Mouse (Mus musculus) stomach, embryonic 15.5 days (tissue): Measurements from ENCODE around the gene Ifitm10. TPM values are rescaled to one million over a fixed set of nuclear protein-coding genes. Genes with fewer than 3 reads are reported as not detected.

ENCODE experiments used
- ATAC-seq: fragments of 200-750 bp; cut with Nextera tagmentation; 2 replicates; pipeline ENCODE4 v1.8.0; 2017; ENCODE audit warnings: low read depth, moderate number of reproducible peaks, moderate TSS enrichment; ENCODE audit not compliant: insufficient read depth, low FRiP score
- H3K27ac ChIP-seq: fragments of 300-500 bp; sonication (generic); 2 replicates; pipeline ENCODE4 v1.5.1; 2015; ENCODE audit warnings: mild to moderate bottlenecking, inconsistent platforms
- H3K27me3 ChIP-seq: fragments of 300-500 bp; sonication (generic); replicated peaks from 2 replicates; pipeline ENCODE4 v1.6.1; 2015; ENCODE audit warnings: inconsistent platforms
- H3K36me3 ChIP-seq: fragments of 300-500 bp; sonication (generic); 2 replicates; pipeline ENCODE4 v1.6.1; 2015; ENCODE audit warnings: inconsistent platforms
- H3K4me1 ChIP-seq: fragments of 300-500 bp; sonication (generic); 2 replicates; pipeline ENCODE4 v1.6.1; 2015; ENCODE audit warnings: inconsistent platforms
- H3K4me2 ChIP-seq: fragments of 300-500 bp; sonication (generic); 2 replicates; pipeline ENCODE4 v1.6.1; 2015; ENCODE audit warnings: mild to moderate bottlenecking, inconsistent platforms
- H3K4me3 ChIP-seq: fragments of 300-500 bp; sonication (generic); replicated peaks from 2 replicates; pipeline ENCODE4 v1.5.1; 2015; ENCODE audit warnings: inconsistent platforms
- H3K9ac ChIP-seq: fragments of 300-500 bp; sonication (generic); 2 replicates; pipeline ENCODE4 v1.6.1; 2015; ENCODE audit warnings: inconsistent platforms
- H3K9me3 ChIP-seq: fragments of 300-500 bp; sonication (generic); 2 replicates; pipeline ENCODE4 v1.6.1; 2016; ENCODE audit warnings: inconsistent platforms
- WGBS: fragments of 180-500 bp; shearing (Covaris S2); methylation state at CpG from one replicate; pipeline ENCODE4 v1.1.7; 2015; 5-methylcytosine and 5-hydroxymethylcytosine counted together
- polyA plus RNA-seq: library from polyadenylated mRNA; unstranded; fragments of >200 nt; fragmentation: Nextera tagmentation; extraction: Ambion mirVana; gene quantifications from 2 replicates; pipeline ENCODE4 v1.2.1, GENCODE M21; 2015

Ifitm10 gene
- polyA plus RNA-seq, 1 experiment from 2014 or later: 2.8 TPM

DNA sequence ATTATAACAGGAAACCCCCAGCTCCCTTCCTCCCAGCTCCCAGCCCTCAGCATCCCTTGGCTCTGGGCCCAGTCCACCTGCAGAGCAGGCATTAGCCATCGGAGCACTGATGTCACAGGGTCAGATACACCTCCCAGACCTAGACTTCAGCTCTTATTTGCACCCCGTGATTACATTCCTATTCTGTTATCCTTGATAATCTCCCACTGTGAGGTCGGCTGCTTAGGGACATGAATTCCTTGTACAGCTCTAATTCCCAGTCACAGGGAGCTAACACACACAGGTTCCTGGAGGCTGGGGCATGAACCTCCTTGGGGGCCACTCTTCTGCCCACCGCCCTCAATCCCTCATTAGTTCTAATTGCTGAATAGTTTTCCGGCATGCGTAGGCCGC is 27.2 kb upstream of the Ifitm10 start:
- ATAC-seq: no peak
- Histone ChIP-seq H3K4me1 (no peaks in the 10 kb centered on the region), H3K9me3 (no peaks in the 10 kb centered on the region), H3K36me3 (no peaks in the 10 kb centered on the region), H3K27me3 (no peaks in the 10 kb centered on the region), H3K9ac (no peak overlapping the region), H3K4me2 (no peak overlapping the region), H3K4me3 (no peak overlapping the region), H3K27ac (no peak overlapping the region)
- WGBS: 46% methylated on average over 7 of the region's 7 CpGs

DNA sequence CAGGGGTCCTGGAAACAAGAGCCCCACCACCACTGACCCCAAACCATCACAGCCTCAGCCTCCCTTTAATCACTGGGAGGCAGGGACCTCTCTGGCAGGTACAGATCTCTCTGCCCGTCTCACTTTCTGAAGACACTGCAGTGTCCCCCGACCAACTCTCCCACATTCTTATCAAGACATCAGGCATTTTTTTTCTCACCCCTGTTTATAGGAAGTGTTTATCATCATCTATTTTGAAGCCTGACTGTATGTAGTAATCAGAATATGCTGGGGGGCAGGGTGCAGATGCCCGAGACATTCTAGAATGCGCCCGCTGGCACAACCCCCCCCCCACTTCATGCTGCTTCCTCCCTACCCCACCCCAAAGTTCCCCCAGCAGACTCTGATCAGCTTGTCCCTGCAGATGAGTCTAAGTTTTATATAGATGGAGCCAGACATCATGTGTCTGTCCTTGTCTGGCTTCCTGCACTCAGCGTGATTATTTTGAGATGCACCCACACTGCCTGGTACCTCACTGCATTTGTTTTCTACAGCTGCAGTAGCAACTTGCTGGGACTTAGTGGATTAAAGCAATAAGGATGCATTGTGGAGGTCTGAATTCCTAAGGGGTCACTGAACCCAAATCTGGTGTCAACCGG is 26.7 kb upstream of the Ifitm10 start:
- no peak overlapping the region; the same call in 1 of the 2 replicates for H3K27ac ChIP-seq
- no peak for ATAC-seq
- 66% methylated on average over 7 of the region's 7 CpGs for WGBS

DNA sequence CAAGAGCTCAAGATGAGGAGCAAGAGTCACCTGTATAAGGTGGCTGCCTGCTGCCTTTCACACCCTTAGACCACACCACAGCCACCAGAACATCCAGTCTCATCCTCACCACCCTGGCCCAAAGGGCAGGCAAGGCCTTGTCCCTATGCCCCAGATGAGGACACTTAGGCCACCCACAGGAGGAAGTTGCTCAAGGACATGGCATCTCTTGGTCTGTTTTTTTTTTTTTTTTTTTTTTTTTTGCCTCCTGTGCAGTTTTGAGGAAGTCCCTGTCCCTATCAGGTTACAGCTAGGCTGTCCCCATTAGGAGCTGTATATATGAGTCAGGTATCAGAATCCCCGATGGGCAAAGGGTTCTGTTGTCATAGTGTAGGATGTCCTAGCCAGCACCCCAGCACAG is 25.7 kb upstream of the Ifitm10 start:
- no peak for ATAC-seq
- H3K4me2 ChIP-seq: no peak overlapping the region

More for the DNA sequence above, 26.7 kb upstream of the Ifitm10 start:
- Histone ChIP-seq H3K4me1 (no peaks in the 10 kb centered on the region), H3K9ac (no peak overlapping the region), H3K4me2 (no peak overlapping the region), H3K9me3 (no peaks in the 10 kb centered on the region), H3K36me3 (no peaks in the 10 kb centered on the region), H3K4me3 (no peak overlapping the region), H3K27me3 (no peaks in the 10 kb centered on the region)

DNA sequence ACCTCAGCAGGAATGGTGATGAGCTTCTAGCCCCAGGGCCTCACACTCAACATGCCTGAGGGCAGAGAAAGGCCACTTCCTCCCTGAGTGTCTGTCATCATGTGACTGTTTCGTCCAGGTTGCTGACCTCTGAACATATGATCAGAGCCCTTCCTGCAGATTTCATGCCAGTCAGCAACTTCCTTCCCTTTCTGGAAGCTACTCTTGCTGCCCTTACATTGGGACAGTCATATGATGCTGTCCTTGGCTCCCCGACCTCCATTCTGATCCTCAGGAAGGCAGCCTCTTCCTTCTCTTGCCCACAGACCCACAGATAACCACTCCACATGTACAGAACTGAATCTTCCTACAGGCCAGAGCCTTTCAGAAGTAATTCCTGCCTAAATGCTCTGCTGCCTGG is 24.5 kb upstream of the Ifitm10 start:
- WGBS: 55% methylated on average over 2 of the region's 2 CpGs
- Histone ChIP-seq H3K4me1 (peaks cover 5% of the 10 kb centered on the region; the same call in 1 of the 2 replicates), H3K4me3 (no peak overlapping the region), H3K9me3 (no peaks in the 10 kb centered on the region), H3K4me2 (no peak overlapping the region), H3K9ac (no peak overlapping the region), H3K36me3 (no peaks in the 10 kb centered on the region), H3K27ac (peak overlapping the region; percentile 48), H3K27me3 (no peaks in the 10 kb centered on the region)
- ATAC-seq: no peak

More for the DNA sequence above, 25.7 kb upstream of the Ifitm10 start:
- Histone ChIP-seq H3K4me1 (no peaks in the 10 kb centered on the region), H3K9ac (no peak overlapping the region), H3K4me3 (no peak overlapping the region), H3K27me3 (no peaks in the 10 kb centered on the region), H3K27ac (no peak overlapping the region), H3K9me3 (no peaks in the 10 kb centered on the region), H3K36me3 (no peaks in the 10 kb centered on the region)
- WGBS: 61% methylated on average over 1 of the region's 1 CpGs

DNA sequence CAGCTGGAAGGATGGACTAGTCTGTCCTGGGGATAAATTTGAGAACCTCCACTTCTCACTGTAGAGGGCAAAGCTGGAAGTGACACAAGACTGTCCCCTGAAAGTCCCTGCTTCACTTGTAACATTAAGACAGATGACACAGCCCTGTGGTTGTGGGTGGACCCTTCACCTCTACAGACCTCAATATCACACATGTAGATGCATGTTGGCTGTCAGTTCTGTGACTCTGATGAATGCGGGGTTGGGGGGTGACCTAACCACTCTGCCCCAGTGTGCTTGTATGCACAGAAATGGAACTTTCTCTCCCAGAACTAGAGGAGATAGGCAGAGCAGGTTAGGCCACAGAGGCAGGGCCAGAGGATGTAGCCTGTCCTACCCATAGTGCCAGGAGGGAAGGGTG is 23.1 kb upstream of the Ifitm10 start:
- H3K4me1 ChIP-seq: peaks cover 5% of the 10 kb centered on the region; the same call in 1 of the 2 replicates
- no peaks in the 10 kb centered on the region for H3K36me3 ChIP-seq
- no peak for ATAC-seq
- WGBS: 89% methylated on average over 1 of the region's 1 CpGs
- no peaks in the 10 kb centered on the region for H3K9me3 ChIP-seq
- no peaks in the 10 kb centered on the region for H3K27me3 ChIP-seq
- no peak overlapping the region for H3K4me3 ChIP-seq
- H3K27ac ChIP-seq: no peak overlapping the region; the same call in 1 of the 2 replicates
- no peak overlapping the region for H3K9ac ChIP-seq
- H3K4me2 ChIP-seq: no peak overlapping the region

DNA sequence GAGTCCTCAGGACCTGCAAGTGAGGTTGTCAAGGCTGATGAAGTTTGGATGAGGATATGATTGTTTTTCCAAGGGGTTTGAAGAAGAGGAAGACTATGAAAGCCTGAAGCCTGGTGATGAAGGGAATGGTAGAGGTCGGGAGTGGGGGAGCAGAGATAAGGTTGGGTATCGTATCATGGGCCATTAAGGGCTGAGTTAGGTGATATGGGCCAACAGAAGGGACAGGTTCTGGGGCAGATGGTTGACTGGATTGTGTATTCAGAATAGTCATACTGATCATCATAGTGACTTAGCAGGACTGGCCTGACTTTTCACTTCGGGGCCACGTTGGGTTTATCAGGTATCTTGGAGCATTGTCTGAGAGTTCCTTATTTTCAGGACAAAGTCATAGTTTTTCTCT is 21.9 kb upstream of the Ifitm10 start:
- no peak for ATAC-seq
- H3K27me3 ChIP-seq: no peaks in the 10 kb centered on the region
- H3K4me2 ChIP-seq: no peak overlapping the region
- no peaks in the 10 kb centered on the region for H3K36me3 ChIP-seq
- no peaks in the 10 kb centered on the region for H3K9me3 ChIP-seq
- H3K4me3 ChIP-seq: no peak overlapping the region
- H3K9ac ChIP-seq: no peak overlapping the region
- peaks cover 5% of the 10 kb centered on the region; the same call in 1 of the 2 replicates for H3K4me1 ChIP-seq
- 79% methylated on average over 4 of the region's 4 CpGs for WGBS
- no peak overlapping the region for H3K27ac ChIP-seq

DNA sequence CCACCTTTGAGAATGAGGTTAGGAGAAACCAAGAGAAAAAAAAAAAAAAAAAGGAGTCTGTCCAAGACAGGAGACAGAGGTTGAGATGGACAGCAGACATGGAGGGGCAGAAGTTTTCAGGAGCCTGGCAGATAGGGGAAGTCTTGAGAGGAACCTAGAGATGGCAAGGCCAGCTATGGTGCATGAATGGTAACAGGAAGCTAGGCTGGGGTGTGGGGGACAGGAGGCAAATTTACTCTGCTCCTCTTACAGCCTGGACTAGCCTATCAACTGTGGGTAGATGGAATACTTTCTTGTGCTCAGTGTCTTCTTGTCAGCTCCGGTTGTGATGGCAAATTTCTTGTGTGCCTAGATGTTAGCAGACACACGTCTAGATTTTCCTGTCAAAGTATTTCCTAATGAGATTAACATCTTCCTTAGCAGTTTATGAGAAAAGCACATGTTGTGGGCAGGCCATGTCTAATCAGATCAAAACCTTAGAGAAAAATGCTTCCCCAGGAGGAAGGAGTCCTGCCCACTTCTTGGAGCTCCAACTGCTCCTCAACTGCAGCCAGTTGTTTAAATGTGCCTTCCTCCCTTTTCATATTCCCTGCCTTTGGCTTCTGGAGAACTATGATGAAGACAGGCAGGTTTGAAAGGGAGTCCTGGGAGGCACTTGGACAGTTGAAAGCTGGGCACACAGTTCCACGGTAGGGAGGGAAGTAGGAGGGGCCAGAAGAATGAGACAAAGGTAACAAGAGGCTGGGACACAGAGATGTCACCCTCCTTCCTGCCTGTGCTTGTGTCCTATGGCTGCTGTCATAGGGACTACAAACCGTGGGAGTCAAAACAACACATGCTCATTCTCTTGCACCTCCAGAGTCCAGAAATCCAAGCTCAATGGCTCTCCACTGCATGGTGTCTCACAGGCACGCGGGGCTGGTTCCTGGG is 21.0 kb upstream of the Ifitm10 start:
- H3K4me1 ChIP-seq: peaks cover 5% of the 10 kb centered on the region; the same call in 1 of the 2 replicates
- H3K4me3 ChIP-seq: no peak overlapping the region
- H3K9ac ChIP-seq: no peak overlapping the region
- H3K36me3 ChIP-seq: no peaks in the 10 kb centered on the region
- H3K27me3 ChIP-seq: no peaks in the 10 kb centered on the region
- ATAC-seq: no peak
- H3K4me2 ChIP-seq: no peak overlapping the region
- peak overlapping the region; percentile 54; the same call in 1 of the 2 replicates for H3K27ac ChIP-seq
- WGBS: 66% methylated on average over 6 of the region's 6 CpGs
- H3K9me3 ChIP-seq: no peaks in the 10 kb centered on the region

DNA sequence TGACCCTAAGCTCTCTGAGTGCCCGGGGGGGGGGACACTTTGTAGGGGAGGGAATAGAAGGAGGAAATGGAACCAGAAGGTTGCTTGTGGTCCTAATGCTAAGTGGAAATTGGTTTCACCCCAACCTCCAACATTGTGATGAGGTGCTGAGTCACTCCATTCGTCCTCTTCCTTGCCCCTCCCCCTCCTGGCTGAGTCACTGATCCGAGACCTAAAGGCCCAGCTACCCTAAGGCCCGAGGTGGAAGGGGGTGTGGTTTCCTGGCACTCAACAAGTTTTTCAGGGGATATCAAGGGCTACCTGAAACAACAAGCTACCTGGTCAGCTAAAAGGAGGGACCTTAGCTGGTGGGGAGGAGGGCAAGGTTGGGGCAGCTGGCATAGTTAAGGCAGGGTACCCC is 19.6 kb upstream of the Ifitm10 start:
- Histone ChIP-seq H3K36me3 (no peaks in the 10 kb centered on the region), H3K27ac (peak overlapping the region; percentile 54; the same call in 1 of the 2 replicates), H3K4me1 (peaks cover 5% of the 10 kb centered on the region; the same call in 1 of the 2 replicates), H3K9me3 (no peaks in the 10 kb centered on the region), H3K27me3 (no peaks in the 10 kb centered on the region), H3K4me3 (no peak overlapping the region), H3K9ac (no peak overlapping the region), H3K4me2 (no peak overlapping the region)
- ATAC-seq: peak; percentile 63; the same call in 1 of the 2 replicates
- WGBS: 31% methylated on average over 4 of the region's 4 CpGs

DNA sequence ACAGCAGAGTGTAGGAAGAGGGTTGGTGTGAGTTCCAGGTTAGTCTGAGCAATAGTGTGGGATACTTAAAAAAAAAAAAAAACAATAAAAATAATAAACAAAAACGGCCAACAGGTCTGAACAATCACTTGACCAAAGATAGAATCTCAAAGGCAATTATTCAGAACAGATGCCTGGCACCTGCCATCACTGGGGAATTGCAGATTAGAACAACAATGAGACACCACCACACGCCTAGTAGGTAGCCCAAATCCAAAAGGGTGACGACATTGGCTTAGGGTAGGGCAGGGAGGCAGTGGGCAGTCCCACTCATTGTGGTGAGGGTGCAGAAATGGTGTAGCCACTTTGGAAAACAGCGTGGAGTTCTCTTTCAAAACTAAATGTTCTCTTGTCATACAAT is 18.1 kb upstream of the Ifitm10 start:
- H3K4me1 ChIP-seq: peaks cover 10% of the 10 kb centered on the region
- H3K36me3 ChIP-seq: no peaks in the 10 kb centered on the region
- no peak for ATAC-seq
- H3K27me3 ChIP-seq: no peaks in the 10 kb centered on the region
- no peaks in the 10 kb centered on the region for H3K9me3 ChIP-seq
- H3K27ac ChIP-seq: no peak overlapping the region
- no peak overlapping the region for H3K4me3 ChIP-seq
- H3K9ac ChIP-seq: no peak overlapping the region
- no peak overlapping the region for H3K4me2 ChIP-seq
- 67% methylated on average over 4 of the region's 4 CpGs for WGBS

DNA sequence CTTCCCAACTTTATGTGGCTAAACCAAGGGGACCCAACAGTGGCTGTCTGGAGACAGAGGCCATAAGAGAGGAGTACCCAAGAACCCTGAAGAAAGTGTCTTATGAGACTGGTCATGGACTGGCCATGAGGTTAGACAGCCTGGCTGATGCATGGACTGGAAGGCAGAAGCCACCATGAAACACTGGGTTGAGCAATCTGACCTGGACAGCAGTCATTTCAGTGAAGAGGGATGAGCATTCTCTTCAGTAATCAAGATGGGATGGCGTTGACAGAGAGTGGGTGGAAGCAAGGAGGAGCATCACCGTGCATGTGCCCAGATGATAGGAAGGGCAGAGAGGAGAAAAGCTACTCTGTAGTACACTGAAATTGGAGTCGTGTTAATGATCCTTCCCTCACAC is 17.6 kb upstream of the Ifitm10 start:
- H3K9ac ChIP-seq: no peak overlapping the region
- ATAC-seq: no peak
- no peak overlapping the region for H3K4me2 ChIP-seq
- H3K27ac ChIP-seq: no peak overlapping the region
- no peaks in the 10 kb centered on the region for H3K36me3 ChIP-seq
- peaks cover 15% of the 10 kb centered on the region for H3K4me1 ChIP-seq
- H3K27me3 ChIP-seq: no peaks in the 10 kb centered on the region
- no peaks in the 10 kb centered on the region for H3K9me3 ChIP-seq
- 68% methylated on average over 3 of the region's 3 CpGs for WGBS
- no peak overlapping the region for H3K4me3 ChIP-seq

DNA sequence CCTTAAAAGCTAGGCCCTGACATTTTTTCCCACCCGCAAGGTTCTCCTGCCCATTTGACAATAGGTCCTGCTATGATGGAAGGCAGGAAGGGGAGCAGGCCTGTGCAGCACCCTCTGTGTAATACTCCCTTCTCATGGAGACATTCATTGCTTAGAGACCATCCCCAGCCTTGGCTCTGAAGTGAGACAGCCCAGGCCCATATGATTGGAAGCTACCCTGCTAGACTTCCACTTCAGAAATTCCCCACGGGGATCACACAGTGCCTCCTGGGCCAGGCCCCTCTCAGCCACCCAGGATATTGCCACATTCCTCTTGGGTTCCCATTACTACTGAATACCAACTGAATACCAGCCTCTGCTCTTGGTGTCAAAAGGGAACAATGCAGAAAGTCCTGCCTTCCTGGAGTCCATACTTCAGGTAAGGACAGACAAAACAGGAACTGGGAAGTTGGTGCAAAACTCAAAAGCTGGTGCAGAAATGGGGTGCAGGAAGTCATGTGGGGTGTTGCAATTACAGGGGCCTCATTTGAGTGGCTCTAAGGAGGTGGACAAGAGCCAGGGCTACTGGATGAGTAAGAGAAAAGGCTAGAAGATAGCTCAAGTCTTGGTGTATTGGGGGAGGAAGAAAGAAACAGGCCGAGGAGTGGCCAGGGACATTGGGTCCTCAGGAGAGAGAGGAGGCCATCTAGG is 16.6 kb upstream of the Ifitm10 start:
- Histone ChIP-seq H3K4me2 (no peak overlapping the region), H3K4me1 (peaks cover 22% of the 10 kb centered on the region), H3K27ac (no peak overlapping the region), H3K4me3 (no peak overlapping the region), H3K9ac (no peak overlapping the region), H3K36me3 (no peaks in the 10 kb centered on the region), H3K27me3 (no peaks in the 10 kb centered on the region), H3K9me3 (no peaks in the 10 kb centered on the region)
- ATAC-seq: no peak
- 81% methylated on average over 3 of the region's 3 CpGs for WGBS
